Mouse (Mus musculus): ENCODE results near the gene Igfbp7.

The Igfbp7 gene

GRCm38 (mm10) chr5:77404941-77405340 lies 2.9 kb downstream of the Igfbp7 start:
- DNase-seq = no peak

GRCm38 (mm10) chr5:77402901-77403300 lies 4.9 kb downstream of the Igfbp7 start:
- no peak for DNase-seq

GRCm38 (mm10) chr5:77402137-77402536 lies 5.7 kb downstream of the Igfbp7 start:
- DNase-seq = no peak

DNA sequence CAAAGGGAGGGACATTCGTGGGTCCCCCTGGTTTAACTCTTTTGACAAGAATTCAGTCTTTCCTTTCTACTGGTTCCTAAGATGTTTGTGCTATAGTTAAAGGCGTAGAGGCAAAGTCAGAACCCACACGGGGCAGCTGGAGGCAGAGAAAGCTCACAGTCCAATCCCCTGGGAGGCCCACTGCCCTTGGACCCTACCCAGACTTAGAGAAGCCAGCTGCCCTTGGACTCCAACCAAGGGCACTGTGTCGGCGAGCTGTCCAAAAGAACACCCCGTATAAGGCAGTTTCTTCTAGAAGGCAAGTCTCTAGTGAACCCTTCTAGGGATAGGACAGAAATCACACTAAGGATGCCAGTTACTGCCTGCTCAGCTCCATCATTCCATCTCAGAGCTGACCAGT lies 7.0 kb downstream of the Igfbp7 start:
- DNase-seq = no peak

DNA sequence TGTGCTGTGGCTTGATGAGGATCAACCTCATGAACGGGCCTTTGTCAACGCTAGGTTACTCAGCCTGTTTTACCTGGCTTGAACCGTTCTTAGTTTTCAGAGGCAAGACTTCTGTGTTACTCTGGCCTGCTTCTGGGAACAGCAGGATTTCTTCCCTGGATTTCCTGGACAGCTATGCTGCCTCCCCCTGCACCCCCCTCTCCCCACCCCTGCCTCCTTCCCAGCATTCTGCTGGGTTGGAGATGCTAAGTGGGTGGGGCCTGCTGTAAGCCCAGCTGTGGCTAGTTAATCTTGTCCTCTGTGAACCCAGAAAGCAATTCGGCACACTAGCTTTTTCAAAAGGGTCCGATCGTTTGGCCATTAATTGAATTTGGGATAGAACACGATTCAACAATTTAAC lies 7.7 kb downstream of the Igfbp7 start:
- DNase-seq = no peak

DNA sequence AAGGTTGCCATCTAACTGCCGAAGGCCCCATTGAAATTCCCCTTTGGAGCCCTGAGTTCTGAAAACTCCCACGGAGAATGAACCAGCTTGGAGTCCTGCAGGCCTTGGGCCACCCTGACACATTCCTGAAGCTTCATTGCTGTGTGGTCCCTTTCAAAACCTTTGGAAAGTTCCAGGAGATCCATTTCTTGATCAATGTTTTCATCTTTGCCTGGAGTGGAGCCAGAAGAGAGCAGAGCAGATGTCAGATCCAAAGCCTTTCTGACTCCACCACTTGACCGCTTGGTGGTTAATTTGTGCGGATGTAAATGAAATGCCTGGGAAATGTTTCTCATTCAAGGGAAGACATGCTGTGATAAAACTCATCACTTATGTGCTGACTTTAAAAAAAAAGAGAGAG lies 8.8 kb downstream of the Igfbp7 start:
- no peak for DNase-seq

GRCm38 (mm10) chr5:77398285-77399057 lies 9.4 kb downstream of the Igfbp7 start:
- no peak for DNase-seq

- DNase-seq = no peak
These were observed 13.7 kb downstream of the Igfbp7 start for GRCm38 (mm10) chr5:77393990-77394618.

DNA sequence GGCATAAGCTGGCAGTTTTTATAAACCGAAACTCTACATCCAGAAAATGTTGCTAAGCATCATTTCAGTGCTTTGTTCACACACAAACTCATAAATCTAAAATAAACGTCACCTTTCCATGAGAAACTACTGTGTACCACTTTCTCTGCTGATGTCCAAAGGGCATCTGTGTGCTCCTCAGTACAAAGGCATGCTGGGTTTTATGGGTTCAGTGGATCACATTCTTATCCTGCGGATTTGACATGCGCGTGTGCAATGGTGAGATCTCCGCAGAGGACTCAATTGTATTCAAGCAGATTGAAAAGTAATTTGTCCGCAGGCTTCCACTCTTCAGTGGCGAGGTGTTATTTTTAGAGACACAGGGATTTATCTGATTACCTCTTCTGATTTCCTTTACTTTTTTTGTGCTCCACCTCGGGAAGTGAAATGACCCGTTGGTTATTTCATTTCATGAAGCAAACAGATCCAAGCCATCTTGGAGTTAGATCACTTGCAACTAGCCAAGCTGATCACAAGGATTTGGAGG lies 14.7 kb downstream of the Igfbp7 start:
- DNase-seq = no peak

DNA sequence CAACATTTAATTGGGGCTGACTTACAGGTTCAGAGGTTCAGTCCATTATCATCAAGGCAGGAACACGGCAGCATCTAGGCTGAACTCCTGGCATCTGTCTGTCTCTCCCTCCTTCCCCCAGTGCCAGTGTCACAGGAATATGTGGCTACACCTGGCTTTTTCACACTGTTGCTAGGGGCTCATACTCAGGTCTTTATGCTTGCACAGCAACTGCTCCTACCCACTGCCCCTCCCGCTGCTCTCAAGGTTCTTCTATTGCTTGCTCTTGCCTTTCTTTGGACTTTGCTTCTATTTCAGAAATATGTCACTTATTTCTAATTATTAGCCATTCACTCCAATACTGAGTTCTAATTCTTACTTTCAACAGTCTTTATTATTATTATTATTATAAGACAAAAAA lies 17.6 kb downstream of the Igfbp7 start:
- no peak for DNase-seq

DNA sequence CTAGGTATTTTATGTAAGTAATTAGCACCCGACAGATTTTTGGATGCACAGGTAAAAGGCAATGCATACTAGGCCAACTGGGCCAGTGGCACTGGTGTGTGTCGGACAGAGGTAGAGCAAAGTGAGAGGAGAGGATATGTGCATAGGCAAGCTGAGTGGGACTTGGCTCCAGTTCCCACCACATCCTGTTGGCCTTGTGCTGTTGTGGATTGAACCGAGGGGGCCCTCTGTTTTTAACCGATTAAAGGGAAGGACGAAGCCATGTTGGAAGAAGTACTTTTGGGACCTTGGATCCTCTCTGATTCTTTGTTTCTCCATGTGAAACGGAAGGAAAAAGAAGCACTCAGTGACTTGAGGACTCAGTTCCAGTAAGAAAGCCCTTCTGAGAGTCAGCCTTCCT lies 19.5 kb downstream of the Igfbp7 start:
- DNase-seq = no peak

DNA sequence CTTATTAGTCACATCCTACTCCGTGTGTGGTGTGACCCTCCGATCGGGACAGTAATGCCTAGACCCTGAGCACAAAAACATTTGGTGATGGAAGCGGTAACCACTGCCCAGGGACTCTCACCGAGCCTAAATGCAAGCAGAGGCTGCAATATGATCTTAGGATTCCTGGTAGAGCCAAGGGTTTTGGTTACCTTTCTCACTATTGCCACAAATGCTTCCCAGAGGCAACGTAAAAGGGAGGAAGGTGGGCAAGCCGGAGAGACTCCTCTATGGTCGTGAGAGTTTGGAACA lies 20.5 kb downstream of the Igfbp7 start:
- DNase-seq = no peak

- DNase-seq = no peak
These were observed 21.0 kb downstream of the Igfbp7 start for GRCm38 (mm10) chr5:77386596-77387413.

- no peak for DNase-seq
These were observed 21.8 kb downstream of the Igfbp7 start for GRCm38 (mm10) chr5:77385900-77386595.

DNA sequence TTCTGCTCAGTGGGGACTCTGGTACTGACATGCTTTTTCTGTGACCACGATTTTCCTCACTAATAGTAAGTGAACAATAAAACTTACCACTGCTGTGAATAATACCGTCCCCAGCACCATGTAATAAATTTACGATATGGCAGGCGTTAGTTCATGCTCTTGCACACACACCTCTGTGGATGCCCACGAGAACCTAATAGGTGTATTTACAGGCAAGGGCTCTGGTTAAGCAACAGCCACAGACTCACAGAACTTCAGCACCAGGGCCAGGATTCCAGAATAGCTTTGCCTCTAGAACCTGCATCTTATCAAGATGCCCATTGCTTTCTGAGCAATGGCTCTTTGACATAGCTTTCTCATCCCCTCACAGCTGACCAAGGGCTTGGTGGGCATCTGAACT lies 22.6 kb downstream of the Igfbp7 start:
- no peak for DNase-seq

- no peak for DNase-seq
These were observed 23.1 kb downstream of the Igfbp7 start for GRCm38 (mm10) chr5:77384724-77385123.

GRCm38 (mm10) chr5:77383799-77384554 lies 23.9 kb downstream of the Igfbp7 start:
- no peak for DNase-seq

DNA sequence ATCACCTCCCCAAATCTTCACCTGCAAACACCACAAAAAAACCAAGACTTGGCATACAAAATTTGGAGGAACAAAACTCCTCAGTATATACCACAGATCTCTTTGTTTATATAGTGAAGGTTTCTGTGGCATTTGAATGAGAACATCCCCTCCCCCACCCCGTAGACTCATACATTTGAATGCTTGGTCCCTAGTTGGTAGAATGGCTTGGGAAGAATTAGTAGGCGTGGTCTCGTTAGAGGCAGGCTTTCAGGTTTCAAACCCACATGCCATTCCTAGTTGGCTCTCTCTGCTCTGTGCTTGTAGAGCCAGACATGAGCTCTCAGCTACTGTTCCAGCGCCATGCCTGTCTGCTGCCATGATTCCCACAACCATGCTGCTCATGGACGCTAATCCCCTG lies 26.2 kb downstream of the Igfbp7 start:
- no peak for DNase-seq

DNA sequence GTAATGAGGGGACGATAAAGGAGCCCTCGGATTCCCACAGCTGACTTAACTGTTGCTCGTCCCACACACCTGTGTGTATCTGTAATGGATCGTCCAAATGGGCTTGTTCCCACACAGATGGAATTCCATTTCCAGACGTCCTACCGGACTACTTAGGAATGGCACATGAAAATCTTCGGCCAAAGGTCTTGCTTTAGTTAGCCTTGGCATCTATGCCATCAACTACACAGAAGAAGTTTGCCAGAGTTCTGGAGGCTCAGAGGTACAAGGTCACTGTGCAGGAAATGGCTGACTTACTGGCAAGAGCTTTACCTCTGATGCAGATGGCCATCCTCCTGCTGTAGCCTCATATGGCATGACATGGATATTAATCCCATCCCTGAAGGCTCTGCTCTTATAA lies 26.6 kb downstream of the Igfbp7 start:
- no peak for DNase-seq

- DNase-seq = no peak
These were observed 27.4 kb downstream of the Igfbp7 start for GRCm38 (mm10) chr5:77380321-77380901.

DNA sequence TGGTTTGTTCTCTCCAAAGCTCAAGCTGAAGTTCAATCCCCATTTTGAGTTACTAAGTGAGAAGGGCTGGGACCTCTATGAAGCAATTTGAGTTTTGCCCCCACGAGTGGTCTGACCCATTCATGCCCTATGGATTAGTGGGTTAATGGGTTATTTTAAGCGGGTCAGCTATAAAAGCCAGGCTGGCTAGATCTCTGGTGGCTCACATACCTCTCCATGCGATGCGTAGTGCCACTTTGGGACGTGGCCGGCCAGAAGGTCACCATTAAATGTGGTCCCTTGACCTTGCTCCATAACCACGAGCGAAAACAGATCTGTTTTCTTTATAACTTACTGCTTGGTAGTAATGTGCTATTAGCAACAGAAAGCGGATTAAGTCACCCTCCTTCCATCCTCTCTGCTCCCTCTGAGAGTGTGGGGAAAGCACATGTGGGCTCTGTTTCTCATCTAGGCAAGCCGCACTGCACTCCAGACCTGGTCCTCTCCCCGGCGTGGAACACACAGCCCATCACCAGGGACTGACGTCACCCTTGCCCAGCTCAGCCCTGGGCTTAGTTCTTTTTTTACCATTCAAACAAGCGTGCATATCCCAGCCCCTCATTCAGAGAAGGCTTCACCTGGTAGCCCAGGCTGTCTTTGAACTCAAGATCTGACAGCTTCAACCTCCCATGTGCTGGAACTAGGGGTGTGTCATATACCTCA lies 28.3 kb downstream of the Igfbp7 start:
- DNase-seq = no peak
